Mouse (Mus musculus) adrenal gland, postnatal 4 days (tissue): ENCODE measurements around the gene Lrrc8b. TPM values are rescaled to one million over a fixed set of nuclear protein-coding genes. Genes with fewer than 3 reads are reported as not detected.

Experiments used
- DNase-seq, 2 experiments: peaks; one replicate each; pipeline ENCODE4 v3.0.0; 2021 to 2022; ENCODE audit warnings: low spot score in 2 of 2, mixed read lengths in 2 of 2
- total RNA-seq, 2 experiments: library from RNA; stranded (reverse); gene quantifications; 2 replicates each; pipeline ENCODE4 v1.2.3; 2021

Lrrc8b gene
- total RNA-seq, 2 experiments from 2014 or later: 85.8 TPM

DNA sequence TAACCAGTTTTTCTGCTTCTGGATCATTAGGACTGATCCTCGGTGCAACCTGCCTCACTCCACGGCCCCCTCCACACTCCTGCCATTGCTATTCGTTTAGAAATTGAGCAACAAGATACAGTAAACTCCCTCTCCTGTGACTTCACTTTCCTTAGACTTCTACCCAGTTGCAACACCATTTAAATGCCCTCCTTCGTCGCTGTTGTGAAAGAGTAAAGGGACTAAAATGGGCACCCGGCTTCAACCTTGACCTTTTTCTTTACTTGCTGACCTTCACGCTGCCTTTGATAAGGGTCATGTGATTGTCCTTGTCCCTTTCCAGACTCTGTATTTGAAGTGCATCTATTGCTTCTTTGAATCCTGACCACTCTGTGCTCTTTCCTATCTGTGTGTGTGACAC lies 2.8 kb downstream of the Lrrc8b start:
- DNase-seq: no peak

- no peak for DNase-seq
These were observed 3.3 kb downstream of the Lrrc8b start for GRCm38 (mm10) chr5:105418851-105419250.

- DNase-seq: no peak
These were observed 10.0 kb downstream of the Lrrc8b start for GRCm38 (mm10) chr5:105425587-105425986.

- DNase-seq: no peak
These were observed 11.8 kb downstream of the Lrrc8b start for GRCm38 (mm10) chr5:105427326-105427725.

DNA sequence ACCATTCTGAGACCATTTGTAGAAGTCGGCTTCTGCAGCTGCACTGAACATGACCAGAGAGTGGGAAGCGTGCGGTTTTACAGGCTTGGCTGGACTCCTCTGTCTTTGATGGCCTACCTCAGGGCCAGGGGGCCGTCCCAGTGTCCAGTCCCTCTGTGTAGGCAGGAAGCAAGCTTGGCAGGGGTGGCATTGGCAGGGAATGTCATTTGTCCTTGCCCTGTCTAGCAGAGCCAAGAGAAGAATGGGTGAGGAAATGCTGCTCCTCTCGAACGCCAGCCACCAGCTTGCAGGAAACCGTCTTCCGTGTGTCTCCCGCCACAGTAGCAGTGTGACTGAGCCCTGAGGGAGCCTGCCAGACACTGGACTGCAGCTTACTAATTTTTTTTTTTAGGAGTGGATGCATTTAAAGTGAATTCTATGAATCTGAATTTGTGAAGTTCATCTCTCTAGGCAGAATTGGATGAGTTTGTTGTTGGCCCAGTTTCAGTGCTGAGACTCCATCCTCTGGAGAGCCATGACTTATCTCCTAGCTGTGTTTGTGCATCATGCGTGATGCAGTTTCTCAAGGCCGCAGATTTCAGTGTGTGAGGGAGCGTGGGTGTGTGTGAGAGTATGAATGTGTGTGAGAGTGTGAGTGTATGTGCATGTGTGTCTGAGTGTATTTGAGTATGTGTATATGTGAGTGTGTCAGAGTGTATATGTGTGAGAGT lies 12.8 kb downstream of the Lrrc8b start:
- peak; percentile 46 to 64 for DNase-seq

DNA sequence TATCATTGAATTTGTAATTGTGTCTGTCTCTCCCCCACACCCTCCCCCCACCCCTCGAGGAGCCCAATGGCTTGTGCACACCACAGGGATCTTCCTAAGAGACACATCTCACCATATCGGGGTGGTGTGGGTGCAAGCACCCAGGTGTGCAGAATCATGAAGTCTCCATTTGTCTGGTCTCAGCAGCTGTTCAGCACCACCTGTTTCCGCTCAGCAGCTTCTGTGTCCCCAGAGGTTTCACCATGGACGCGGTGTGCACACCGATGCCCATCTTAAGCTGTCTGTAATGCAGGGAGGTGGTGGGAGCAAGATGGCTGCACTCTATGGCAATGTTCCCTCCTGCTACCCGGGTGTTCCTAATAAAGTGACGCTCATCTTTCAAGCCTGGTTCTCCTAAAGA lies 14.6 kb downstream of the Lrrc8b start:
- no peak for DNase-seq

GRCm38 (mm10) chr5:105439608-105440007 lies 24.0 kb downstream of the Lrrc8b start:
- no peak for DNase-seq

DNA sequence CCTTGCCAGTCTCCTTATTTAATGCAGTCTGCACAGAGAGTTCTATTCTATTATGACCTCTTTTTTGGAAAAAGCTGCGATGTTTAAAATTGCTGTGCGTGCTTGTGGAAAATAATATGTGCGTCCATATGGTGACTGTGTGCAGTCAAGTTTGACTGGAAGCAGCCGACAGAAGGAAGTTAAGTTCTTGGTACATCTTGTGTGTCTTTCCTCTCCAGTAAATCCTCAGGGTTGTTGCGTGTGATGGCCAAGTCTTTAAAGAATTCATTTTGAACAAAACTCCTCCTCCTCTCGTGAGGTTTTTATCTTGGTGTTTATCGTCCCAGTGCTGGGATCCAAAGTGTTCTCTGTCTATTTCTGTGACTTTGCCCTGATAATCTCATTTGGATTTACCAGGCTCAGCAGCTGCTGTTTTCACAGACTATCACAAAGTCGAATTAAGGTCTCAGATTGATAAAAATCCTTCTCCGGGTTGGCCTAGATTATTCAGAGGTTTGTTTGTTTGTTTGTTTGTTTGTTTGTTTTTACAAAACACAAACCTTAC lies 25.5 kb downstream of the Lrrc8b start:
- no peak for DNase-seq

DNA sequence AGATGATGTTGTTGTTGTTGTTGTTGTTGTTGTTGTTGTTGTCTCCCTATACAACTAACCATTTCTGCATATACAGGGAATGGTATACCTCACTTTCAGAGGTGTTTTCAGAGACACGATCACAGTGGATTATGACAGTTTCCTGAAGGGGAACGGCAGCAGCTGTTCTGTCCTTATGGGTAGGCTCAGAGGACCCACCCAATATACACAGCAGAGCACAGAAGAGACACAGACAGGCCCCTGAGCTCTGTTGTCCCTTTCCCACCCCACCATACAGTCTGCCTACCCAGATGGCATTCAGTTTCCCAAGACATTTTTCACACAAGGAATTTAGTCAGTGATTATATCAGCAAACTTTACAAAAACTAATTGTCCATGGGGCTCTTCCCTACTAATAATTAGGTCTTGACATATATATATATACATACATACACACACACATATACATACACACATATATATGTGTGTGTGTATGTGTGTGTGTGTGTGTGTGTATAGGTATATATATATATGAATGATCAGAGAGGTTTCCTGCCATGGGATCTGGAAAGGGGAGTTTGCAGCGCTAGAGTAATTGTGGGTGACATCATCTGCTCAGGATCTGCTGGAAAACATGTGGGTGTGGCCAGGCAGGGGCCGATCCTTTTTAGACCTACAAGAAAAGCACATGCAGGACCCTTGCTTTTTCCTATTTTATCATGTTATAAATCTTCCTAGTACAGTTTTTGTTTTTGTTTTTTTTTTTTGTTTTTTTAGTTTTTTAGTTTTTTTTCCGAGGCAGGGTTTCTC lies 26.8 kb downstream of the Lrrc8b start:
- DNase-seq: no peak

DNA sequence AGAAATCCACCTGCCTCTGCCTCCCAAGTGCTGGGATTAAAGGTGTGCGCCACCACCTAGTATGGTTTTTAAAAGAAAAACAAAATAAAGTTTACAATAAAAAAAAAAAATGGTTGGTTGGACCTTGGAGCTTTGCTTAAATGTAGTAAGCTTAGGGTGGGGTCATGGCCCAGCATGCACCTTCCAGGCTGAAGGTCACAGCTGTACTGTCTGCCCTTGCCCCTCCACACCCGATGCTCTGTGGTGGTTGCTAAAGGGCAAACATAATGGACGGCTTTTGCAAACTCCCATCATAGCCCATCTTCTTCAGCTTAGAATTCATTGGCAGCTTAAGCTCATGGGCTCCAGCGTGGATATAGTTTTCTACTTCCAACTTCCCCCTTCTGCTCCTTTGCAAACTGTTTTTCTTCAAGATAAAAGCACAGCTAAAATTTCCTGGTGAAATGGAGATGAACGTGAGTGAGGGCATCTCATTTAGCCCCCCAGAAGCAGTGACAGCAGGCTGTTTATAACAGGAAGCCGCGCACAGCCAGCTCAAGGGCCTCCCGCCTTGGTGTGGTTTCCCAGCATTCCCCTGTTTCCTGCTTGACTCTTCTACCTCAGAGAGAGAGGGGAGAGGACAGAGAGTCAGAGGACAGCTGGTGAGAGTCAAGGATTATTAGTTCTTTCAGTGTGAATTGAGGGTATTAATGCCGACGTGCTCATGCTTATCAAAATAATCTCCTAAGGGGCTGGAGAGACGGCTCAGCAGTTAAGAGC lies 27.7 kb downstream of the Lrrc8b start:
- DNase-seq: no peak

- DNase-seq: no peak
These were observed 30.1 kb downstream of the Lrrc8b start for GRCm38 (mm10) chr5:105445686-105446085.

DNA sequence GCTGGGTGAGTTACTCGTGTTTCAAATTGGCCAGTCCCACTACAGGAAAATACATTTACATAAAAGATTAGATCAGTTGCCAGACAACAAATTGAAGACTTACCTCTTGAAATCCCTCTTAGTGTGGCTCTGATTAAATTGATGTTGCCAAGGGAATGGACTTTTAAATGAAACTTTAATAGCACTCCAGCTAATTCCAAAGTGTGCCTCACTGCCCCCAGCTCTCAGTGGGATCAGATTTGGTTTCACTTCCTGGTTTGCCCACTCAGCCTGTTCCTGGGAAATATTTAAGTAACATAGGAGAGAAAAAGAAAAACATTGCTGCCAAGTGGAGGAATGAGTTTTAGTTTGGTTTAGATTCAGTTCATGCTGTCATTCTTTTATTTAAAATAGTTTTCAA lies 38.5 kb downstream of the Lrrc8b start:
- no peak for DNase-seq

DNA sequence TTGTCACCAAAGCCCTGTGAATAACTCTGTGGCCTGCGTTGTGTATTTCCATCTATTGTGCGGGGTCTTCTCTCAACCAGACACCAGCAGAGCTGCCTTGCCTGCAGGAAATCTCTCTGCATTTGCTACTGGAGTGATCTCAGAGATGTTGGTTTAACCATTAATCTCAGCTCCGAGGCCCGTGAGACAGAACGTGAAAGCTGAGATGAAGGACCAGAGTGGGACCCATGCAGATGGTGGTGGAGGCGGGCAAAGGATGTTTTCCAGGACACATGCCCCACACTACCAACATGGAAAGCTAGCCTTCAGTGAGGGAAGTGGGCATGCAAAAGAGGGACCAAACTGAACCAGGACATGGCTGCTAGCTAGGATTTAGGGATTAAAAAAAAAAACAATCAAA lies 43.5 kb downstream of the Lrrc8b start:
- DNase-seq: no peak

DNA sequence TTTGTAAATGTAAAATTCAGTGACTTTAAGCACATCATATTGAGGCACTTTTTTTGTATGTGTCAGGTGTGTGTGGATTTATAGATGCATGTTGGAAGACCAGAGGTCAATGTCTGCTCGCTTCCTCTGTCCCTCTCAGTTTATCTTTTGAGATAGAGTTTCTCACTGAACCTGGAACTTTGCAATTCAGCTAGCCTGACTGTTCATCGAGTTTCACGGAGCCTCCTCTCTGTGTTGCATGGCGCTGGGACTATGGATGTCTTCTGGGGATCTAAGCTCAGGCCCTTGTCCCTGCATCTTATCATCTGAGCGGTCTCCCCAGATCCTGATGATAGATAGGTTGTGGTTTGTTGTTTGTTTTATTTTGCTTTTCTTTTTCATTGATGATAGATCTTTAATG lies 45.0 kb downstream of the Lrrc8b start:
- DNase-seq: no peak

GRCm38 (mm10) chr5:105461076-105461475 lies 45.5 kb downstream of the Lrrc8b start:
- no peak for DNase-seq

GRCm38 (mm10) chr5:105464671-105465070 lies 49.1 kb downstream of the Lrrc8b start:
- no peak for DNase-seq

- no peak for DNase-seq
These were observed 50.0 kb downstream of the Lrrc8b start for GRCm38 (mm10) chr5:105465550-105465949.

GRCm38 (mm10) chr5:105466471-105466902 lies 50.9 kb downstream of the Lrrc8b start:
- DNase-seq: no peak

DNA sequence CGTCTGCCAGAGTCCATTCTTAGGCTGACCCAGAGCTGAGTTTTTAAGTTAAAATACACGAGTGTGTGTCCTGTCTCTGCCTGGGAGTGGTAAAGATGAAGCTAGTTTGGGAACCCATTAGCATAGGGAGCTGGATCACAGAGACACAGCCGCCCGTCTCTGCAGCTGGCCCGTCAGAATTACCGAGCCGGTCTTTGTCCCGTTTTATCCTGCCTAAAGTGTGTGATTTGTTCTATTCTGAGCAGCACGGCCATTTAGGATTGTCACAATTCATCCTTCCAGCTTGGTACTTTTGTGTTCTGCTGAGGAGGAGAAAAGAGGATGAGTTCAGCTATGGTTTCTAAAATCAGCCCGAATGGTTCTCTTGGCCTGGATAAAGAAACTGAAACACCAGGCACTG lies 51.7 kb downstream of the Lrrc8b start:
- DNase-seq: no peak

- no peak for DNase-seq
These were observed 57.6 kb downstream of the Lrrc8b start for GRCm38 (mm10) chr5:105472983-105473705.

DNA sequence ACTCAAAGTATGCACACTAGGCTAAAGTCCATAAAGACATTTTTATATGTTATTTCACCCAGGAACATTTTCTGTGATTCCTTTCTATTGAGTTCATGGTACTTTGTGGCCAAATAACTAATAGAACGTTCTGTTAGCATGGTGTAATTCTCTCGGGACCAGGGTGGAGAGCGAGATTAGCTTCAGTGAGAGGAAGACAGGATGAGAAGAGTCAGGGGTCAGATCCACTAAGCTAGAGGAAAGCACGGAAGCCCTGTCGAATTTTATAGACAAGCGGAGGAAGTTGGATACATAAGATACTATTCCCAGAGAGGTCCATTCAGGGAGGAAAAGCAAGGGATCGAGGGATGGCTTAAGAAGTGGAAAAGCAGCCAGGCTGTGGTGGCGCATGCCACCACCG lies 62.0 kb downstream of the Lrrc8b start:
- DNase-seq: no peak
